Mouse (Mus musculus) NIH3T3 (cell line): ENCODE data around the gene Prss33.

Experiments used
- DNase-seq: peaks from one replicate; pipeline ENCODE4 v3.0.0-alpha.2; 2012; ENCODE audit warnings: low read depth

The Prss33 gene

DNA sequence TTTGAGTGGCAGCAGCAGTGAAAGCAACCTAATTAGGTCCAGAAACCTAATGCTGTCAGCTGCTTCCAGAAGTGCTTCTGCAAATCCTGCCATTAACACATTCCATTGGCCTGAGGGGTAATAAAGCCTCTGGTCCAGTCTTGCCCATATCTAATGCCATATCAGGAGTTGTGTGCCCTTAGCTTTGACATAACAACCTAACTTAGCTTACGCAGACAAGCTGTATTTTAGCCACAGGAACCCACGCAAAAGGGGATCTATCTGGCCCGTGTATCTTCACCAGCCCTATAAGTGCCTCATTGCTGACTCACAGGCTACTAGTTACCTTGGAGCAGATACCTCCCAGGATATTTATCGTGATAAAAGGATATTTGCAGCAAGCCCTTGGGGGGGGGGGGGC, 10.3 kb downstream of the Prss33 start:
- no peak for DNase-seq

- DNase-seq, result no peak
Measured at GRCm38 (mm10) chr17:23823614-23824013, 12.2 kb downstream of the Prss33 start.

DNA sequence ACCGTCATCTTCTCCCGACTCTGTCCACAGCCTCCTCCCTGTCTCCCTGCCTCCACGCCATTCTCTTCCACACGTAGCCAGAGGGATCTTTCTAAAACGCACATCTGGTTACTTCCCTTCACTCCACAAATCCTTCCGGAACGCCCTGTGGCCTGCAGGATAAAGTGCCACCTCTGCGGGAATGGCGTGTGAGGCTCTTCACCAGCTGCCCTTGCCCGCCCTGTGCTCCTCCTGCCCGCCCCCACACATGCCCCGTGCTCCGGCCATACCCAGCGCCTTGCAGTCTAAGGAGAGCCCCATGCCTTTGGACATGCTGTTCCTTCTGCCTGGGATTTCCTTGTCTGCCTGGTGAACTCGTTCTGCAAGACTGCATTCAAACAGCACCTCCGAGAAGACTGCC, 12.8 kb downstream of the Prss33 start:
- no peak for DNase-seq

GRCm38 (mm10) chr17:23822094-23822493, 13.8 kb downstream of the Prss33 start:
- DNase-seq, result no peak

DNA sequence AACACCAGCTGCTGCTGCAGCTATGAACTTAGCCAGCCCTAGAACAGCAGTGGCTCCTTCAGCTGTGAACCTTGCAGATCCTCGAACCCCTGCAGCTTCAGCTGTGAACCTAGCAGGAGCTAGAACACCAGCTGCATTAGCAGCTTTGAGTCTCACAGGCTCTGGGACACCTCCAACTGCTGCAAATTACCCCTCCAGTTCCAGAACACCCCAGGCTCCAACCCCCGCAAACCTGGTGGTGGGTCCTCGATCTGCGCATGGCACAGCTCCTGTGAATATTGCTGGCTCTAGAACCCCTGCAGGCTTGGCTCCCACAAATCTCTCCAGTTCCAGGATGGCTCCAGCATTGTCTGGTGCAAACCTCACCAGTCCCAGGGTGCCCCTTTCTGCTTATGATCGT, 15.1 kb downstream of the Prss33 start:
- DNase-seq, result no peak

GRCm38 (mm10) chr17:23819235-23819634, 16.6 kb downstream of the Prss33 start:
- no peak for DNase-seq

GRCm38 (mm10) chr17:23818579-23818978, 17.3 kb downstream of the Prss33 start:
- no peak for DNase-seq

DNA sequence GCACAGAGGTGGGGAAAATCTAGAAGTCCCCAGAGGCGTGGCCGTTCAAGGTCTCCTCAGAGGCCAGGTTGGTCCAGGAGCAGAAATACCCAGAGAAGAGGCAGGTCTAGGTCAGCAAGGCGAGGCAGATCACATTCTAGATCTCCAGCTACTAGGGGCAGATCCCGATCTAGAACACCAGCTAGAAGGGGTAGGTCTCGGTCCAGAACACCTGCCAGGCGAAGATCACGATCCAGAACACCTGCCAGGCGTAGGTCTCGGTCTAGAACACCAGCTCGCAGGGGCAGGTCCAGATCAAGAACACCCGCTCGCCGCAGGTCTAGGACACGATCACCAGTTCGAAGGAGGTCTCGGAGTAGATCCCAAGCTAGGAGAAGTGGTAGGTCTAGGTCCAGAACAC, 20.2 kb downstream of the Prss33 start:
- DNase-seq, result no peak

DNA sequence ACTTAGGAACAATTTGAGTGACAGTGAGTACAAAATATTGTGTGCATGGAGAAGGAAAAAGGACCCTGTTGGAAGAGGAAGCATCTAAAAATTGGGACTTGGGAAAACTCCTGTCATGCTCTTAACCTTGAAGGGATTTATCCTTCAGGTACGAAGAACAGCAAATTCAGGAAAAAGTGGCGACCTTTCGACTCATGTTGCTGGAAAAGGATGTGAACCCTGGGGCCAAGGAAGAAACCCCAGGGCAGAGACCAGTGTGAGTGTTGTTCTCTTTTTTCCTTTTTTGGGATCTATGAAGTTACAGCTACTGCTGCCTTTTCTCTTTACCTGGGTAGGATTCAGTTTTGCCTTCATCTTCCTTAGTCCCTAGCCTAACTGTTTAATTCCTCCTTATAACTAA, 27.9 kb downstream of the Prss33 start:
- no peak for DNase-seq

- DNase-seq, result no peak
Measured at GRCm38 (mm10) chr17:23806867-23807266, 29.0 kb downstream of the Prss33 start.

GRCm38 (mm10) chr17:23804426-23805085, 31.3 kb downstream of the Prss33 start:
- no peak for DNase-seq

GRCm38 (mm10) chr17:23803366-23804041, 32.4 kb downstream of the Prss33 start:
- peak; percentile 93 for DNase-seq

DNA sequence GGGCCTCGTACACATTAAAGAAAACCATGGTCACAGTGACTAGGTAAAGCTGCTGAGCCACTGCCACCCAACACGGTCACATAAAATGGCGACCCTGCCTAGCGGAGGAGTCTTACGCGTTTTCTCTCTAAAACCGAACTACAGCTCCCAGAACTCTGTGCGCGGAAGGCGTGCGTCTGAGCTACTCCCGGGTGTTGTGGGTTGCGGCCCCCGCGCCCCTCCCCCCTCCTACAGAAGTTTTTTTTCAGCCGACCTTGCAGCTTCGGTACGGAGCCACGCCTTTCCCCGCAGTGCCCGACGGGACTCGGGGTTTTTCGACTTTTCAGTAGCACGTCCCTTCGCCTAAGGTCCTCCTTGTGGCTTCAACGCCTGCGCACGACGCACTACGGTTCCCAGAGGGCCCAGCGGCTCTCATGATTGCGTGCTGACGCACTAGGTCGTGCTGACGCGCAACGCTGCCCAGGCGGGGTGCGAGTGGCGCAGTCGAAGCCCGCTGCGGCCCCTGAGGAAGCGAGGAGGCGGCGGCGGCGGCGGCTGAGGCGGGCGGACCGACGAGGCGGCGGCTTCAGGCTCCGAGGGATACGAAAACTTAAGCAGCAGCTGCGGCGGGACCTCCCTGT, 33.0 kb downstream of the Prss33 start:
- peak; percentile 99 for DNase-seq

DNA sequence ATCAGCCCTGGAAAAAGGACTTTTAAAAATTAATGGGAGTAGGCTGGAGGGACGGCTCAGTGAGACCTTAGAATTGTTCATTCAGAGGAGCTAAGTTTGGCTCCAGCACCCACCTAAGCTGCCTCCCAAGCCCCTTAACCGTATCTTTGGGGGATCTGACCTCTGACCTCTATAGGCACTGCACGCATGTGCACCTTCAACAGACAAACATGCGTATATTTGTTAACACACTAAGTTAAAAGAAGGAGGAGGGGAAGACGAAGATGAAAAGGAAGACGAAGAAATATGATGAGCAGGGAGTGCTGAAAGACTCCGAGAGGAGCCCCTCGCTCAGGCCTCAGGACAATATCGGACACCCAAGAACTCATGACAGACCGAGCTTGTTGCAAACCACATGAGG, 34.2 kb downstream of the Prss33 start:
- DNase-seq, result no peak

DNA sequence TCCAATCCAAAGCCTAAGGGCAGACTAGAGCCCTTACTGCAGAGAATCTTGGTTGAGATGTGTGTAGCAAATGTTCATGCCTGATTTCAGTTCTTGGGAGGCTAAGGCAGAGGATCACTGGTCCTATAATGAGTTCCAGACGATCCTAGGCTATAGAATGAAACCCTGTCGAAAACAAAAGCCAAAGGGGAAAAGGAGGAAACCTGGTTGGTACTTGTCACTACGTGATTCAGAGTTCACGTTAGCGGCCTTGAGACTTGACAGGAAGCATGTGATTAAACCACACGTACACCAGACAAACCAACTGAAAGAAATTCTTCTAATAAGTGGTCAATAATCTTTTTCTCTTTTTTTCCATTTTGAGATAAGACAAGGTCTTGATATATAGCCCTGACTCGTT, 38.5 kb downstream of the Prss33 start:
- DNase-seq, result peak; percentile 44

DNA sequence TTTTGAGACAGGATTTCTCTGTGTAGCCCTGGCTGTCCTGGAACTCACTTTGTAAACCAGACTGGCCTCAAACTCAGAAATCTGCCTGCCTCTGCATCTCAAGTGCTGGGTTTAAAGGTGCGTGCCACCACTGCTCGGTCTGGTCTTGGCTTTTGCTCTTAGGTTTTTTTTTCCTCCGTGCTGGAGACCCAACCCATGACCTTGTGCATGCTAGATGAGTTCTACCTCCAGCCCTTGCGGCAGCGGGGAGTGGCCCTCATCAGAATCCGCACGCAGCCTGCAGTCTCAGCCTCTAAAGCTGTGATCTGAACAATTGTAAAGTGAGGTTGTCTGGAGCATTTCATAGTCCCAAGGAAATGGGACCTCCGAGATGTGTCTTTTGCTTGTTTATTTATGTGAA, 40.5 kb downstream of the Prss33 start:
- no peak for DNase-seq

DNA sequence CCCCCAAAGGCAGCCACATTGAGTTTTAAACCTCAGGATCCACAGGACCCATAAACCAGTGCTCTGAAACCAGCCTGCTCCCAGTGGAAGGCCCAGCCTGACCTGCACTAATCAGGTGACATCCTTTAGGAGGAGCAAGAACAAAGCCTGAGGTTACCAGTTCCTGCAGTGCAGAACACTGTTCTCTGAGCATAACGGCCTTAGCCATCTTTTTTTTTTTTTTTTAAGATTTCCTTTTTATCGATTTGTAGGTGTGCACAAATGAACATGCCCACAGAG, 44.8 kb downstream of the Prss33 start:
- no peak for DNase-seq

GRCm38 (mm10) chr17:23790269-23791078, 45.4 kb downstream of the Prss33 start, which contains the start of gene Srrm2:
TSS of gene Srrm2 (plus strand) at chr17:23790532.
- DNase-seq, result no peak

DNA sequence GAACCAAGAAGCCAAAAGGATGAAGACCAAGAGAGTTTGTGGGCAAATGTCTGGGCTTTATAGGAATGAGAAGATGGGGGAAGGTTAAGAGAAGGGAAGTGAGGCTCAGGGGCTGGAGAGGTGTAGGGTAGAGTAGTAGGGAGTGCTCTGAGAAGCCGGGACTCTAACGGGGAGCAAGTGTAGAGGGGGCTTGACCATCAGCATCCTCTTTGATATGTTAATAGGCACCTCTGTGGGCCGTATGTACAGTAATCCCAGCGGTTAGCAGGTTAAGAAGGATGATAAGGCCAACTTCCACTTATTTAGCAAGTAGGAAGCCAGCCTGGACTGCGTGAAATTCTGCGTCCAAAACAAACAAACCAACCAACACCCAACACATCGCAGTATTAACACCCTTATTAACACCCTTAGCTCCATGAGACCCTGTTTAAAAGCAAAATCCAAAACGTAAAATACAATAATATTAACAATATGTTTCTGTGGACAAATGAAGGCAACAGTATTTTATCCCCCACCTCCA, 46.0 kb downstream of the Prss33 start:
- no peak for DNase-seq

- peak; percentile 49 for DNase-seq
Measured at GRCm38 (mm10) chr17:23788973-23789372, 46.9 kb downstream of the Prss33 start.

DNA sequence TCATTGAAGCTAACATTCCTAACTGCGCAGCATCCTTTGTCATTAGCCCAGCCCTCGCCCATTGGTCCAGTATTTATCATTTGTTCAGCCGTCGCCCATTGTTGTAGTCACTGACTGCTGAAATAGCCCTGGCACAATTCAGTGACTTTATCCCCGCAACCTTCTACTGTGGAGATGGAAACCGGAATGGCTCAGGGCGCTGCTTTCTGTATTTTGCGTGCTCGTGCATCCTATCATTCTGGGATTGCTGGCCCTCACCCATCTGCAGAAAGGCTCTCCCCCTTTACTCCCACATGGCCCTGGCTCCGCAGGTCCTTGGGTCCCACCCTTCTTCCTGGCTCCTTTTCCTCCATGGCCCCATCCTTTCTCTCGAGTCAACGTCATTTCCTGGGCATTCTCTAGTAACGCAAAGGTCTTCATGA, 49.3 kb downstream of the Prss33 start:
- no peak for DNase-seq
